Mouse (Mus musculus): ENCODE results near the gene Ildr2.

Gene Ildr2

DNA sequence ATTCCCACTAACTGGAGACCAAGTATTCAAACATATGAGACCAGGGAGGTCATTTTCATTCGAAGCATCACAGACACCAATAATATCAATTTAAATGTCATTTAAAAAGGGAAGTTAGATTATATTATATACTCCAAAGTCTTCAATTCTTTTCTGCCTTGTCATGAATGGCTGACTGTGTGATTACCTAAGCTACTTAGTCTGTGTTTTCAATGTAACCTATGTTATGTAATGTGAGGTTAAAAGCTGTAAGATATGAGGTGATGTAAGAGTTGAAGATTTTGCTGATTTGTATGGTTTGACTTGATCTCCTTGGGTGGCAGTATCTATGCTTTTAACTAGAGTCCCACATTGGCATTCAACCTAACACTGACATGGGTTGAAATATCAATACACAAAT is 88.6 kb downstream of the Ildr2 start:
- DNase-seq (ENCODE audit: low spot score), result no peak

DNA sequence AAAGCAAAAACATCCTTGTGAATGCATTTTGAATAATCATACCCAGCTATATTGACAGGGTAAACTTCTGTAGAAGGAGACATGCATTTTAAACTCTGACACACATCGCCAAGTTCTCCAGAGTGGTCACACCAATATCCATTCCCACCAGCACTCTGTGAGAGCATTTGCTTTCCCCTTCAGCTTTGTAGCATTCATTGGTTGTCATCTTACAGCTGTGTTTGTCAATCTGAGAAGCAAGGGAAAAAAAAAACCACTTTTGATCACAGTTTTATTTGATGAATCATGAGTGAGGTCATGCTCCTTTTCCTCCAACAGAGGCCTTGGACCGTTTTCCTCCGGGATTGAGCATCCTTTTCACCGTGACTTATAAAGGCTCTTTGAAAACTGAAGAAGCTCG is 89.6 kb downstream of the Ildr2 start:
- no peak for DNase-seq (ENCODE audit: low spot score)

DNA sequence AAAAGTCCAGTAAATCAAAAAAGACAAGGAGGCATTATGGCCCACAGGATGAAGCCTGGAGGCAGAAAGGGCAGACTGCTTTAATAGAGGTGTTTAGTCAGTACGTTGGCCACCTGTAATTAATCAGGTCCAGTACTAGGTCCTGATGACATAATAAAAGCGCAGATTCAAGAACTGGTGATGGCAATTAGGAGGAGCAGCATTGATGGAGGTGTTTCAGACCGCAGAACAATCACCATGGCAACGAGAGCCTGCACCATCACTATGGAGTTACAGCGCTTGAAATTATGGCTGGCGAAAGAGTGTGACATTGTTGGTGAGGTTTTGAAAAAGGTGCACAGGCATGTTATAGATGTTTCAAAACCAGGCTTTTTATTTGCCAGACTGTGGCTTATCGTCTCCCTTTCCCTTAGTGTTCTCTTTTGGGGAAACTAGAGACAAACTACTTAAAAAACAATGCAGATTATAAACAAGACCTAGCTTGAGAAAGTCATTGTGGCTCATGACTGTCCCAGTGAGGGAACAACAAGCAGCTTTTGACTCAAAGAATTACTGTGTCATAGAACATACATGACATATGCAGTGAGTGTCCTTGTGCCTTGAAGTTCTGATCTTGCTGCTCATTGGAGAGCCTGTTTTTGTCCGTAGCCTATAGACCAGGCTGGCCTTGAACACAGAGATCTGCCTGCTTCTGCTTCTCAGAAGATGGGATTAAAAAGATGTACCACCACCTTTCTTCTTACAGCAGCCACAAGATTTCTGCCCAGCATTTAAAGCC is 90.5 kb downstream of the Ildr2 start:
- peak; percentile 44 for DNase-seq (ENCODE audit: low spot score)

DNA sequence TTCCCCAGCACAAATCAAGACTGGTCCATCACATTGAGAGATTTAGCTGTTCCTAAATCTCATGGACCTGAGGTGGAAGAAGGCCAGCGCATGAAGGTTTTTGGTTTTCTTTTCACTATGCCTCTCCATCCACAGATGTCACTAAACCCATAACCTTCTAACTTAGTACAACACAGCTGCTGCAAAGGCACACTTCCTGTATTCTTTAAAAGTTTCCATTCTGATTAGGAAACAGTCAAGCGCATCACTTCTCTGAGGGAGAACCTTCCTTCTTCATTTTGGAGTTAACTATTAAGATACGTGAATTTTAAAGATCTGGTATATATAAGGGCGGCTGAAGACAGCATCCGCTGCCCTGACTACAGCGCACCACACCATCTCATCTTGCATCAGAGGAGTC is 91.7 kb downstream of the Ildr2 start:
- no peak for DNase-seq (ENCODE audit: low spot score)

DNA sequence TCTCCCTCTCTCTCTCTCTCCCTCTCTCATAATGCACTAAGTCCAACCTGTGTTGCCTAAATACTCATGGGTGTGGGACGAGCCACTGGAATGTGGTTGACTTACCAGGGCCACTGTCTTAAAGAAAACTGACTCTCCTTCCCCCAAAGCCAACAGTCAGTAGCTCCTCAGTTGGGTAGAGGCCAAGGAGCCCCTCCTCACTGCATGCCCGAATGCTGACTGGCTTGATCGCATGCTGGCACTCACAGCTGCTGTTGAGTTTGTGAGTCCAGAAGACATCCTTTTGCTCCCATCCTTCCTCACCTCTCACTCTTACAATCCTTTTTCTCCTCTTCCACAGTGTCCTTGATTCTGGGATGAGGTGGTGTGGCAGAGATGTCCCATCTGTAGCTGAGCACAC is 93.0 kb downstream of the Ildr2 start:
- DNase-seq (ENCODE audit: low spot score), result no peak

DNA sequence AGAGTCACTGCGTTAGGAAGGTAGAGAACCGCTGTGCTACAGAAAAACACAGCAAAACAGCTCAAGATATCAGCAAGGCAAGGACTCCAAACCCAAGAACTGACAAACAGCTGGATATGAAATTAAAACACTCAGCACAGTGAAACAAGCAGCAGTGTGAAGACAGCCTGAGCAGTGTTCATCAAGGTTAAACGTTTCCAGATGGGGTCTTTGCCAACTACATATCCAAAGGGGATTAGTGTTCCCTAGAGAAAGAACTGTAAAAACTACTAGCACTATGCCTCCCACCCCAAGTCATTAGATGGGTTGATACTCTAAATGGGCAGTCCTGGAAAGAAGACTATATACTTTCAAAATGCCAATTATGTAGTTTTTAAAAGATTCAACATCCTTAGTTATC is 95.4 kb downstream of the Ildr2 start:
- DNase-seq (ENCODE audit: low spot score), result no peak

DNA sequence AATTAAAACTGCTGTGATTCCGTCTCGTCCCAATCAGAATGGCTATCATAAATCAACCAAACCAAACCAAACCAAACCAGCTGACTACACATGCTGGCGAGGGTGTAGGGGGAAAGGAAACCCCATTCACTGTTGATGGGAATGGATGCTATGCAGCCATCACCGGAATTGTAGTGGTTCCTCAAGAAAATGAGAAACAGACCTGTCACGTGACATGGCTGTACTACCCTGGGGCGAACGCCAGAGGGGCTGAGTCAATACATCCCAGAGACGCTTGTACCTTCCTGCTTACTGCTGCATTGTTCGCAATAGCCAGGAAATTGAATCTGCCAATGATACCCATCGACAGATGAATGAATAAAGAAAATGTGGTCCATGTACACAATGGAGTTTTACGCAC is 95.8 kb downstream of the Ildr2 start:
- no peak for DNase-seq (ENCODE audit: low spot score)

DNA sequence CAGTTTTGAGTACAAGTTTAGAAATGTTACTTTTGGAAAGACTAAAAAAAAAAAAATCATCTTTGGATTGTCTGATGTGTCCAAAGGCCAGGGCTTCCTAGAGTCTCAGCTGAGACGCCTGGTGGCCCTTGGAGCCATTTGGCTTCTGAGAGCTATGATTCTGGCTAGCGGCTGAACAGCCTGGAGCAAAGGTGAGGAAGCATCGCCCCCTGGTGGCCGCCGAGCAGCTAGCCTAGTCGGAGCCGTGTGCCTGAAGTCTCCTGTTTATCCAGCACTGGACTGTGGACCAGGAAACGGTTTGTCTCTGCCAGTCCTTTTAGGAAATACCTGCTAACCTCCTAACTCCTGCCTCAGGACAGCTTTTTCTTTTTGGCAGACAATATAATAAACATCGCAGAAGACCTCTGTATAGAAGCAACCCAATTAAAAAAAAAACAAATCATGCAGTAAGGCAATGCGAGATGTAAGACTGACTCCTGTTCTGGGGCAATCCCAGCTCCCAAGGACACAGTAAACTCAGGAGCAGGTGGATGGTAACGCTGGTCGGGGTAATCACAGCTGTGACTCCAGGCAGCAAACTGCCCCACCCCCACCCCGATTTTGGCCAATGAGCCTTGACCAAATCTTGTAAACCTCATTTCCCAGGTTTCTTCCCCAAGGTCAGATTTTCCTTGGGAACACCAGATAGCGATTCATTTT is 106.4 kb downstream of the Ildr2 start:
- DNase-seq (ENCODE audit: low spot score), result peak; percentile 90

DNA sequence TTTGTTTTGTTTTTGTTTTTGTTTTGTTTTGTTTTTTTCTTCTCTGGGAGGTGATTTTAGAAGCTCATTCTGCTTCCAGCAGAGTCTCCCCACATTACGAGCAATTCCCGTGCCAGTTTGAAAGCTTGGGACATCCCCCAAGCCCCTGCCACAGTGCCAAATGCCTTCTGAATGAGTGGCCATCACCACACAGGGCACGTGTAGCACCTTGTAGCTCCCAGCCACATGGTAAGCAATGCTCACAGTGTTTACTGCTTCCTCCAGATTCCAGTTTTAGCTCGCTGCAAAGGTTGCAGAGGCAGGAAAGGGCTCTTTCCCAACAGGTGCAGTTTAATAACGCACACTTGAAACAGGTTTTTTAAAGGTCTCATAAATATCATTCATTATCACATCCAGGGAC is 107.0 kb downstream of the Ildr2 start:
- DNase-seq (ENCODE audit: low spot score), result no peak

DNA sequence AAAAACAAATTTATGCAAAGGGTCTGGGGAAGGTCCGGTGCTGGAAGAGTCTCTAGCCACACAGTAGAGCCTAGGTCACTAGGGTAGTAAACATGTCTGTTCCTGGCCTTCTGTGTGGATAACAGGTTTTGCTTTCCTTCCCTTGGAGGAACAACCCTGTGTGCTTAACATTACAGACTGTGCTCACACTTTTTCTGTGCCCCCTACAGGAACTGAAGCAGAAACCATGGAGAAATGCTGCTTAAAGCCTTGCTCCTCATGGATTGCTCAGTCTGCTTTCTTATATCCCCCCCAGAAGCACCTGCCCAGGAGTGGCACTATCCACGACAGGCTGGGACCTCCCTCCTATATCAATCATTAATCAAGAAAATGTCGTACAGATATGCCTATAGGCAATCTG is 107.9 kb downstream of the Ildr2 start:
- DNase-seq (ENCODE audit: low spot score), result no peak

DNA sequence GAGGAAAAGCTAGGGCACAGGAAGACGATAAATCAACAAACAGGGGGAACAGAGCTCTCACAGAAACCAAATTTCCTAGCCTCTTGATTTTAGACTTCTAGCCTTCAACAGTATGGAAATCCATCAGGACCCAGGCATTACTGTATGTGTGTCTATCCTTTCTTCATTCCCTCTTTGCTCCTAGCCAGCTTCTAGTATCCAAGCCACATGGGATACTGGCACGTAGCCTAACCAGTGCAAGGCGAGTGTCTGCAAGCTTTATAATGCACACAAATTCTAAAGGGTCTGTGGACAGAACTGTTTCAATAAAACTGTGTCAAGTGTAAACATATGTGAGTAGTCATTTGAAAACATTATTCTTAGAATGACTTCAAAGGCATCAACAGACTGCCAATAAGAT is 108.7 kb downstream of the Ildr2 start:
- no peak for DNase-seq (ENCODE audit: low spot score)

DNA sequence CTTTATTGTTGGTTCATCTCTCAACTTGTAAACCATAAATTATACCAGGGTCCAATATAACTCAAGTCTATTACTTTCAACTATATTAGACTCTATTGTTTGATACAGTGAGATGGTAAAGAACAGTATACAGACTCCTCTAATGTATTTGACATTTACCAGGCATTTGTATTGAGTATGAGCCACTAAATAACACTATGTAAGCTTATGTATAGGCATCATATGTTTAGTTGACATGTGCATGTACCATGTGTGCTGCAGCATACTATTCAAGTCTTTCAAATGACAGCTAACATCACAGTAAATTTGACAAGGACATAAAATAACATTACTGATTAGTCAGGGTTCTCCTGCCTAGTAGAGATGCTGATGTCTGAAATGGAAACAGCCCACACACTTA is 109.2 kb downstream of the Ildr2 start:
- no peak for DNase-seq (ENCODE audit: low spot score)

Measured in layer of hippocampus, adult 11-12 months (tissue).